Mouse (Mus musculus) gastrocnemius, postnatal 36 days (tissue): ENCODE data around the gene Cacng3. TPM values are rescaled to one million over a fixed set of nuclear protein-coding genes. Genes with fewer than 3 reads are reported as not detected.

Experiments
- DNase-seq, 2 experiments: peaks; one replicate each; pipeline ENCODE4 v3.0.0; 2022
- intact Hi-C: fragments of 180-260 bp; cut with DNase I; formaldehyde crosslinking; loops from one replicate; pipeline ENCODE4 v1.15.1; 2025
- long read RNA-seq, 2 experiments: library from polyadenylated mRNA; stranded (forward); transcript quantifications; one replicate each; pipeline ENCODE4 v2.0.0; 2021
- total RNA-seq, 2 experiments: library from RNA; stranded (reverse); gene quantifications; 2 replicates each; pipeline ENCODE4 v1.2.3; 2021

Cacng3 gene
- total RNA-seq, result not detected
- long read RNA-seq, experiment 1, result 0 reads
- long read RNA-seq, experiment 2, result 0 reads

DNA sequence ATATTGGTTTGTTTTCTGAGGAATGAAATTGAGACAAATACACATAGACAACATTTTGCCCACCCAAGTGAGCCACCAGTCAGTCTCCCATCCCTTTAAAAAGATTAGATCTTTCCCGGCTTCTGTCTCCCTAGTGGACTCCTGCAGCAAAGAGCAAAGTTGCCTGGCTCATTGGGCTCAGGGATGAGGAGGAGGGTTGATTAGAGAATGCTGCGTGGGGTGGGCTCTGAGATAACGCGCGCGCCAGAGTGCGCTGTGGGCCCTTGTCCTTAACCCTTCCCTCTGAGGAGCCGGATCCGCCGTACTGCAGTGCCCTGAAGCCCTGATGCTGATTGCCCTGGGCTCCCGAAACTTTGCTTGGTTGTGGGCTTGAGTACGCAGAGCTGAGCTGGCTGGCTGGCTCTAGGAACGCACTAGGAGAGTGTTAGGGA lies at the start of gene Cacng3:
Gene Cacng3, plus strand, starts transcription at position 51 of the 431 bp plus-strand sequence.
- intact Hi-C loops, result no loop called here
- no peak for DNase-seq

DNA sequence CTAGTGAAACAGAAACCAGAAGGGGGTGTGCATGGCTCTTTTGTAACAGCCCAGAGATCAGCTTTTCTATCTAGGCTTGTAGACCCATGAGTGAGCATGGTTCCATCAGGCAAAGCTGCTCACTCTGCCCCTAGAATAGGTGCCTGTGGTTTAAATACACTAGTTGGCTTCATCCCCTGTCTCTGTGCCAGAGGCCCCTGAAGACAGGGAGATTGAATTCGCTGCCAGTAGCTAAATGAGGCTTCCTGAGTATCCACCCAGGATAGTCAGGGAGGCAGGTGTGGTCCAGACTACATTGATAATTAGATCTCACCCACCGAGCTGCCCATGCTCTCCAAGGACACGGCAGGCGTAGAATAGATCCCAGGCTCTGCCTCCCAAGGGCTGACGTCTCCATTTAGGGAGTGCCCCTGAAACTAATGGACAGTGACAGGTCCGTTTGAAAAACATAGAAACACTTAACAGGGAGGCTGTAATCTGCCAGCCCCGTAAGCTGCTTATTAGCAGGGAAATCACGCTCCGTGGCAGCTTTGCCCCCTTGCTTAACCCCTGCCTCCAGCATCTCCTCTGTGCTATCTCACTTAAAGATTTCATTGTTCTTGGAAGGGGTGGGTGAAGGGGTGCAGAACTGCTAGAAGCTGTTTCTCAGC lies 48.0 kb upstream of the Cacng3 start:
- intact Hi-C loops, result no loop called here
- DNase-seq, result no peak

DNA sequence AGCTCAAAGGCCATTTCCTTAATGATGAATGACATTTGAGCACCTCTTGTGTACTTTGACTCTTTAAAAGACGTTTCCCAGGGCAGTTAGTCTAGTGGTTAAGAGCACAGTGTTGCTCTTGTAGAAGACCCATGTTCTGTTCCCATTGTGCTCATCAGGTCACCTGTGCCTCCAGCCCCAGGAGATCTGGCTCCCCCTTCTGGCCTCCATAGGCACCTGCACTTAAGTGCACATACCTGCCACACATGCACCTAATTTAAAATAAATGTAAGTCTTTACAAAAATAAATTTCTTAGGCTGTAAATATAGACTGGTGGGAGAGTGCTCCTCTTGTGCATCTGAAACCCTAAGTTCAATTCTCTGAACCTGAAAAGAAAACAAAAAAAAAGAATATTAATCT lies 46.5 kb upstream of the Cacng3 start:
- intact Hi-C loops, result no loop called here
- DNase-seq, result no peak

DNA sequence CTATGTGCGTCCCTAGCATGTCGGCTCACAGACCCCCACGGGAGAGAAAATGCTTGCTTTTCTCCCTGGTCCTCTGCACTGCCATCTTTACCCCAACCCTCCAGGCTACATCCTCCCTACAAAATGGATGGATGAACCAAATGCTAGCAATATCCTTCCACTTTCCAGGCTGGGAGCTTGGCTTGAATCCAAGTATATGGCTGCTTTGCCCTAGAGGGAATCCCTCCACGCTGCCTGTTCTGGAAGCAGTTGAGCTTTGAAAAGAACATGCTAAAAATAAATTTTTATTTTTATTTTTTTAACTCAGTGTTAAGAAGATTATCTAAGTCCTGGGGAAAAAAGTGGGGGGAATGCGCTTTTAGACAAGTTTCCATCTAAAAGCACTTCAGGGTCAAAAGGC lies 42.2 kb upstream of the Cacng3 start:
- intact Hi-C loops, result no loop called here

DNA sequence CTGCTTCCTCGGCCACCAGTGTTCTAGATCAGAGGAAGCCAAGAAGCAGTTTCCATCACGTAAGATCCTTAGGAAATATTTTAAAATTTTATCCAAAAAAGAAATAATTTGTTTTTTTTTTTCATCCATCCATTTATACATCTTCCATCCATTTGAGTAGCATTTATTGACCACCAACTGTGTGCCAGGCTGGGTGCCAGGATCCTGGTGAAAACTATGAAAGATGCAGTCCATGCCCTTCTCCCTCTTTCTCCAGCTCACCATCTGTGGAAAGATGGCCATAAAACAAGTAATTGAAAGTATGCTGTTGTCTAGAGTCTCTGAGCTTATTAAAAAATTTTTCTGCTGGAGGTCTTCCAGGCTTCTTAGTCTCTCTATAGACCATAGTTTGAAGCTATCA lies 39.9 kb upstream of the Cacng3 start:
- intact Hi-C loops, result no loop called here

More for the DNA sequence above, 42.2 kb upstream of the Cacng3 start:
- no peak for DNase-seq

DNA sequence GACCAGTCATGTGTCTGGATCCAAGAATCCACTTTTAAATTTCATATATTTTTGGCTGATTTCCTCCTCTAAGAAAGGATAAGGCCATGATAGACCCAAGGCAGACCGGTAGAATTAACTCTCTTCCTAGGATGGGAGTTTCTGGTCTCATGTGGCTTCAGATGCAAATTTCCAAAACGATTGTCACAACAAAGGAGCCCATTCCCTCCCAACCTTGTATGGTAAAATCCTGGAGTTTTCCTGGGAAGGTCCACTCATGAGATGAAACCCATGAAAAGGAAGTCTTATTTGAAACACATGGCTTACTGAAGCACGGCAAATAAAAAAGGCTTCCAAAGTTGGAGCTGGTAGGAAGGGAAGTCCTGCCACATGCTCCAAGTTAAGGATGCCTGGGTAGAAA lies 39.1 kb upstream of the Cacng3 start:
- DNase-seq, result no peak
- intact Hi-C loops, result no loop called here

More for the DNA sequence above, 39.9 kb upstream of the Cacng3 start:
- DNase-seq, result no peak

DNA sequence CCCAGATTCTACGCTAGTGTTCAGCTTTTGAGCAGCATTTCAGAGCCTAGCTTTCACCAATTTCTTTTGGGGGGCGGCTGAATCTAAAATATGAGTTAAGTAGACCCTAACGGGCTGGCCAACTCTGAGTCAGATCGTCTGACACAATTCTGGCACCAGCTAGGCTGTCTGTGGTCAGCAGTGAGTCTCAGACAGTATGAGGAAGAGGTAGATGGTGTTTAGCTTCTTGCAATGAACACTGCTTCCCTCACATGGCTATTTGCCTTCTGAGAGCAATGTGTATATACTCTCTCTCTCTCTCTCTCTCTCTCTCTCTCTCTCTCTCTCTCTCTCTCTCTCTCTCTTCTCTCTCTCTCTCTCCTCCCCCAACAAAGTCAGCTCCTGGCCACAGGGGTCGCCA lies 37.3 kb upstream of the Cacng3 start:
- no peak for DNase-seq
- intact Hi-C loops, result no loop called here

DNA sequence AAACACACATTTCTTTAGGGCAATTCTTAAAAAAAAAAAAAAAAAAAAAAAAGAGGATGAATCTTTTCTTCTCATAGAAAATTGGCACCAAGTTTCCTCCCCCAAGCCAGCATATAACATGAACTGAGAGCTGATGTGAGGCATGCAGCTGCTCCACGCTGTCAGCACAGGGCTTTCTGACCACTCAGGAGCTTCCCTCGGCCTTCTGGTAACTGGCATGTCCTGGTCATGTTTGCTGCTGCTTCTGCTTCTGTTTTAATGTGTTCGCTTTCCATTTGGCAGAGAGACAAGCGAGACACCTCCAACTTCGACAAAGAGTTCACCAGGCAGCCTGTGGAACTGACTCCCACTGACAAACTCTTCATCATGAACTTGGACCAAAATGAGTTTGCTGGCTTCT lies 36.8 kb upstream of the Cacng3 start:
- intact Hi-C loops, result no loop called here
- no peak for DNase-seq

DNA sequence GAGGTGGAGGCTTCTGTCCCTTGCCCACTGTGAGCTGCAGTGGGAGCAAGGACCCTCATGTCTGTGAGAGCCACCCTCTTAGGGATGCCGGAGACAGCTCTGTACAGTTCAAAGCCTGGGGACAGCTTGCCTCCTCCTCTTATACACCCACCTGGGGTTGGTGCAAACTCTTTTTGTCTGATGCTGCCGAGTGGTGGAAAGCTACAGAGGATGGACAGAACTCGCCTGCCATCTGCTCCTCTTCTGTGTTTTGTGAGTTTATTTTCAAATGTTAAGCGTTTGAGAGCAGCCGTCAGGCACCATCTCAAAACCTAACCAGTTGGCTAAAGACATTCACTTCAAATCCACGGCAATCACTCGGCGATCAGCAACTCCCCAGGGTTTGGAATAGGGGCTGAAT lies 26.6 kb upstream of the Cacng3 start:
- no peak for DNase-seq
- intact Hi-C loops, result no loop called here

DNA sequence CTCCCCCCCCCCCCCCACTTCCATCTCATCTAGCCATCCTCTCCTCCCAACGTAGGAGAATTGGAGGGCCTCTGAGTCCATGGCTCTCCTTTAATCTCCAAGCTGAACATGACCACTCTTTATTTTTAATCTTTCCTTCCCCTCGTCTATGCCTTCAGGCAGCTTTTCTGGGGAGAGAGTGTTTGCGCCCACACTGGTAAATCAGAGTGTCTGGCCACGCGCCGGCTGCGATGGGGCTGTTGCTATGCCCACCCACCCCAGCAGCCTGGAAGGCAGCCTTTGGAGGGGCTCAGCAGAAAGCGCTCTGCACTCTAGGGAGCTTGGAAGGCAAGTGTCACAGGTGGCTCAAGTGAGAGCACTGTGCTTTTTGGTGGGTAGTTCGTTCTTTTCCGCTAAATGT lies 21.0 kb upstream of the Cacng3 start:
- no peak for DNase-seq
- intact Hi-C loops, result no loop called here

DNA sequence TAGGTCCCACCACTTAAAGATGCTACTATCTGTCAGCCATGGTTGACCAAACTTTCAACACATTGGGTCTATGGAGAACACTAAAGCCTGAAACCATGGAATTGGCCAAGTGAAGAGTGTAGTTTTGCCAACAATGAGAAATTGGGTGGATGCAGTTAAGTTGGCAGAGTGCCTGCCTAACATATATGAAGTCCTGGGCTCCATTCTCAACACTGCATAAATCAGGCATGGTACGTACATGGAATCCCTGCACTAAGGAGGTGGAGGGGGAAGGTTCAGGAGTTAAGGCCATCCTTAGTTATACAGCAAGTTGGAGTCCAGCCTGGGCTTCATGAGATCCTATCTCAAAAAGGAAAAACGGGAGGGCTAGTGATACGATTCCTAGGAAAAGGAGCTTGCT lies 17.8 kb upstream of the Cacng3 start:
- intact Hi-C loops, result no loop called here
- no peak for DNase-seq

DNA sequence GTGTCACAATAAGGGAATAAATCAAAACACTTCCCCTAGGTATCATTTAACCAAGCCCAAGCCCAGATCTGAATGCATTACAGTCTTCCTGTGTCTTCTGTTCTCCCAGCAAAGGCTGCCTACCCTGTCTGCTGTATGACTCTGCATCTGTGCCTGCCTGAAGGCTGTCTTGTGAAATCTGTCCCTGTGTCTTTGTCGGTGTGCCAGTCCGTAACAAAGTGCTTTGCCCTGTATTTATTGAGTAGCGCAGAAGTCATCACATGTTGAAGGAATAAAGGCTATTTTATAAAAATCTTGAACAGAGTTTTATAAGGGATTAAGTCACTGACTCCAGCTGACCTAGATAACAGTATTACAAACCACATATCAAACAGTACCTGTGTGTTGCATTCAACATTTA lies 13.6 kb upstream of the Cacng3 start:
- intact Hi-C loops, result no loop called here
- DNase-seq, result no peak

DNA sequence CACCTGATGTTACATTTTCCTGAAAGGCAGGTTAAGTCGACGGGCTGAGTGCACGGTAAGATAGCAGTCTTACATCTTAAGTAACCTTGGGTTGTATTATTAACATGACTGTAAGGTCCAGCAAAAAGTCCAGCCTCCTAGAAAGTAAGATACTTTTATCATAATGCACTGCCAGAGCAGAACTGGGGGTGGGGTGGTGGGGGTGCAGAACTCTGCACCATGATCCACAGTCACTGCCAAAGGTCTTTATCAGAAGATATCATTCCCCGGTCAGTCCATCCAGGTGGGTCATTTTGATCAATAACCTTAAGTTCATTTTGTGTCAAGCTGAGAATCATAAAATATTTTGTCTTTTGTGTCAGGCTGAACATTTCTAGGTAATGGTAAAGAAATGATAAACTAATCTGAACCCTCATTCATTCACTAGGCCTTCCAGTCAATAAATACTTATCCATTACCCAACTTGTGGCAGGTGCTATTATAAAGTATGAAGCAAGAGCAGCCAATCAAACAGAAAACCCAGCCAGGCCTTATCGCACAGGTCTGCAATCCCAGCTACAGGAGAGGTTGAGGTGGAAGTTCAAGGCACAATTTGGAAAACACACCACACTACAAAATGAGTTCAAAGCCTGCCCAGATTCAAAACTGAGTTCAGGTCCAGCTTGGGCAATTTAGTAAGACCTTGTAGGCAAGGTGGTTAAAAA lies 12.7 kb upstream of the Cacng3 start:
- no peak for DNase-seq
- intact Hi-C loops, result no loop called here

DNA sequence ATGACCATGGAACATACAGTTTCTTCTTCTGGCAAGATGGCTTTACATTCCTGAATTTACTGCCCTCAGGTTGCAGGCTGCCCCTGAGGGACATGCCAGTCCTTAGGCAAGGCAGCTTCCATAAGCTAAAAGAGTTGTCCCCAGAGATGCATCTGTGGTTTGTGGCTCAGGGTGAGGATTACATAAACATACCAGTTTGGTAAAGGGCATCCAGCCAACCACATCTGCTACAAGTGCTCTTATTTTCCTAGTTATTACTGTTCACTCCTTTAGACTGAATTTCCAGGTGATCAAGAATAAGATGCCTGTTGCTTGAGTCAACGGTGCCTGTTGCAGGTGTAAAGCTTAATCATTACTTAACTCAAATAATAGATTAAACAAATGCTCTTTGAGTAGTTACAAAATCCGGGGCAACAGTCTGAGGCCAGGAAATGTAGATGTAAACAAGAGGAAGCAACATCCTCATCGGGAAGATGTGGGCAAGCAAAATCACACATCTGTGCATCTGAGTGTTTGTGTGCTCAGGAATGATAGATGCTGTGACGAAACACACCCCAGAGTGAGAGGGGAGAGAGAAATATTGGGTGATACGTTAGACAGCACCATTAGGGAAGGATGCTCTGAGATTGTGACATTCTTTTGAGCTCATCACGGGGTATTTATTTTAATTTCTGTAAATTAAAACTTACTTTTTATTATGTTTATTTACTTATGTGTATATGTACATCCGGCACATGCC lies 4.8 kb upstream of the Cacng3 start:
- DNase-seq, result no peak
- intact Hi-C loops, result loop anchor here (5.0 kb wide), 1 partner anchor 193 kb away; no protein-coding TSS in a partner anchor

DNA sequence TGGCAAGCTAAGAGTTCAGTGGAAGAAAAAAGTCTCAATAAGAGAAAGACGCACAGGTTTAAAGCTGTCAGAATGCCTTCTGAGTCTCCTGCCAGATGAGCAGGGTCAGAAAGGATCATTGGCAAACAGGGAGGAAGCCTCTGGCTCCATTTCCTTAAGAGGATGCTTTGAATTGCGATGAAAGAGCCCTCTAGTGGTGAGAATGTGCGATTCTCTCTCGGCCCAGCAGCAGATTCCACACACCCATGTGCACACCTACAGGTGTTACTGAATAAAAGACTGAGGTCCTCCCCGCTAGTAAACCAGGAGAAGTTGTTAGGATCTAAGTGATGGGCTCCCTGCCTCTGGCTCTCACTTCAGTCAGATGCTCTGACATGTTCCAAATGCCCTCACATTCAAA lies 2.4 kb upstream of the Cacng3 start:
- intact Hi-C loops, result loop anchor here (5.0 kb wide), 1 partner anchor 196 kb away; no protein-coding TSS in a partner anchor
- no peak for DNase-seq

DNA sequence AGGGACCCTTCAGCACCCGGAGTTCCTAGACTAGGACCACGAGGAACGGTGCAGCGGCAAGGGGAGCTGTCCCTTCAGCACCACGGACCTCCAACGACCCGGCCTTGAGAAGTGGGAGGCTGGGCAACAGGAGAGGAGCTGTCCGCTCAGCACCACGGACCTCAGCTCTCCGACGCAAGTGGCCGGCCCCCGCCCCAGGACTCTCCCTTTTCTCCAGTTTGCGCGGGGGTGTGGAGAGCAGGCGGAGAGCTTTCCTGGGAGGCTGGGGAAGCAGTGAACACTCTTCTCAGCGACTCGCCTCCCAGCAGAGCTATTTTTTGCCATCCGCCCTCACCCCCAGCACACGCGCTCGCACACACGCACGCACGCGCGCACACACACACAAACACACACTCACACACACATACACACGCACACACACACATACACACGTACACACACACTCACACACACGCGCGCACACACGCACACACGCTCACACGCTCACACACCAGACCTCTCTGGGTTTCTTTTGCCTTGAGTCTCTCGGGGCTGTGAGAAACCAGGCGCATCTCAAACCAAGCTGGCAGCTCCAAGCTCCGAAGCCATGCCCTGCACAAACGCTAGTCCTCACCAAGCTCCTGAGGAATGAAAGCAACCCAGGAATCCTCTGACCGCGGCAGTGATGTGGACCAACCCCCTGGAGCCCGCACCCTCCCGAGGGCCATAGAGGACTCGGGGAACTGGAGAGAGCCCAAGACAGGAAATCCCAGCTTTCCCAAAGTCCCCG lies 765 bp downstream of the Cacng3 start:
- intact Hi-C loops, result no loop called here
- peak; percentile 61 to 67 for DNase-seq

DNA sequence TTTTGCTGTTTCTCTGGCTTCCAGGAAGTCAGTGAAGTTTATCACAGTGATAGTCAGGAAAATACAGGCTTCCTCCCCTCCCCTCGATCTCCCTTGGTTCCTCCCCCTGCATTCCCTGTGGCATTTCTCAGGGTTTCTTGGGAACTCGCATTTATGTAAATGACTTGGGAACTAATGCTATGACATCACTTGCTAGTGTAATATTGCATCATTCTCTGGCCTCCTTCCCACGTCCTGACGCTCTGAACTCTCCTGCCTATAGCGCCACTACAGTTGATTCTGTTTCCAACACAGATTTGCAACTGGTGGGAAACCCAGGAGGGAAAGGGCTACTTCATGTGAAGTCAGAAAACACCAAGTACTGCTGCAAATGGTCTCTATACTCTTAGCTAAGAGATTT lies 2.7 kb downstream of the Cacng3 start:
- DNase-seq, result no peak
- intact Hi-C loops, result no loop called here

DNA sequence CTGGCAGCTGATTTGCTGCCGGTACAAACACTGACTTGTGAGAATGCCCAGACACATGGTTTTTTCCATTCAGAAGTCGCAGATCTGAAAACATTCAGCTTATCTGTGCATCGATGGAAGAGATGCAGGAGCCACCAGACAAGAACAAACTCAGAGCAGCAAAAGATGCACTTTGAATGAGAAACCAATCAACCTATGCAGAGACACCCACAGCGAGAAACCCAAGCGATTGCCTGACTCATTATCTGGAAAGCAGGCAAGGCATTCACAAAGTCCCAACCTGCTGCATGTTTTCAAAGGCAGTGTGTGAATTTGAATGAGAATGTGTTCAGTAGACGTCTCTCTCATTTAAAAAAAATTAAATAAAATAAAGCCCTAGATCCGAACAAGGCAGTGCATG lies 4.9 kb downstream of the Cacng3 start:
- DNase-seq, result no peak
- intact Hi-C loops, result no loop called here

DNA sequence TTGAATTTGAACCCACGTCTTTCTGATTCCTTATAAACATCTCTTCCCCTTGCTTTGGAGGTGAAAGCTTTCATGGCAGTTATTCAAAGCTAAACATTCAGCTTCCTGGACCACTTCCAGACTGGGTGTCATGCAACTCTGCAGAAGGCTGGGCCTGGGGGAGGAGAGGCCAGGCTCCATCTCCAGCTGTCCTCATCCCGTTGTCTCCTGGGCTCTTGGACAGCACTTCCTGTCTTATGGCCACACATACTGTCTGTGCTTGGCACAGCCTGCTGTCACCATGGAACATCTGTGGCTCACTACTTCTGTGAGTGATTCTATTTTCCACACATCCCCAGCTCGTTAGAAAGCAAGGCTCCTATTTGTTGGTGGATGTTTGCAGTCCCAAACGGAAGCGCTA lies 31.5 kb downstream of the Cacng3 start:
- intact Hi-C loops, result no loop called here
- no peak for DNase-seq

DNA sequence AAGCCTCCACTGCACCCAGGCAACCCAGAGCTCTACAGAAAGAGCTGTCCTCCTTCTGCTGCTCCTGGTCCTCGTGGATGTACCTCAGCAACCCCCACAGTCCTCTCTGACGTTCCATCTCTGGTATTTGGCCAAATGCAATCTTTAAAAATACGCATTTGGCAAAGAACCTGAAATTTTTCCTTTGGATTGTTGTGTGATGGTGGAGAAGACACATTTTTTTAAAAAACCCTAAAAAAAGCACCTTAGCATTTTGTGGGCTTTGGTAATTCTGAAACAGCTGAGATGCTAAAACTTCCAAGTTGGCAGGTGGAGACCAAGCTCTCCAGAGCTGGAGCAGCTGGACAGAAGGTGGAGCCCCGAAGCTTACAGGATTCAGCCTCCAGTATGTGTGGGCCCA lies 32.2 kb downstream of the Cacng3 start:
- intact Hi-C loops, result no loop called here
- no peak for DNase-seq

DNA sequence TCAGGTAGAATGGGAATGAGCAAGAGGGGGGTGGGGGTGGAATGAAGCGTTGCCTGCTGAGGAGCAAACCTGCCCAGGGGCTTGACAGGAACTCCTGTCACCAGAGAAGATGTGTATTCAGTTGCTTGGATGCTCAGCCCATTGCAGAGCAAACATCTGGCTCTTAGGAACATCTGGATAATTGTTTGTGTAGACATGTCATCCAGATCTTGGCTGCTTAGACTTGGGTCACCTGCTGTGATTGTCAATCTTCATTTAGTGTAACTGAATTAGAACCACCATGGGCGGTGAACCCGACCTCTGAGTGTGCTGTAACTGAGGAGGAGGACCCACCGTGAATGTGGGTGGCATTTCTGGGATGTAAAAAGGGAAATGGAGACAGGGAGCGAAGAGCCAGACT lies 36.4 kb downstream of the Cacng3 start:
- no peak for DNase-seq
- intact Hi-C loops, result no loop called here
